Mouse (Mus musculus): Measurements from ENCODE around the gene Dnajc13.

DNA sequence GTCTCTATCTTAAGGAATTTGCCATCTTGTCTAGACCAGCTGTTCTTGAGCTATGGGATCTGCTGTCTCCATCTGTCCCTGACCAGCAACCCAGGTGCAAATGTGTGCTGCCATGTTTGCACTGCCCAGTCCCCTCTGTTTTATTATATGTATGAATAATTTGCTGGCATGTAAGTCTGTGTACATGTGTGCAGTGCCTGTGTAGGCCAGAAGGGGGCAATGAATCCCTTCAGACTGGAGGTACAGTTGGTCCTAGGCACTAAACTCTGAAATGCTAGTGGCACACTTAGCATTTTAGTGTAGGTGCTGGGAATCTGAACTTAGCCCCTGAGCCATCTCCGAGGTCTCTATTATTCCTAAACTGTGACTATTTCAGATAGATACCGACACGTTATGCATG, 58.9 kb downstream of the Dnajc13 start:
- TF ChIP-seq CTCF (IDR thresholded peaks at IDR 0.05; ENCODE audit: borderline replicate concordance, insufficient read depth, low read length) (peak; percentile 6; the same call in 1 of the 2 replicates), POLR2A (IDR thresholded peaks at IDR 0.05; ENCODE audit: low read depth, low read length) (no peak)
